Mouse (Mus musculus) gastrocnemius, postnatal 14 days (tissue): Measurements from ENCODE around the gene Pin4. TPM values are rescaled to one million over a fixed set of nuclear protein-coding genes. Genes with fewer than 3 reads are reported as not detected.
A peak's percentile ranks its signal among the peaks of the same experiment; 100 is the strongest.

ENCODE experiments used
- DNase-seq: peaks from one replicate; pipeline ENCODE4 v3.0.0; 2021; ENCODE audit warnings: mixed read lengths
- intact Hi-C: fragments of 180-260 bp; cut with DNase I; formaldehyde crosslinking; loops from one replicate; pipeline ENCODE4 v1.15.1; 2025; ENCODE audit warnings: low total_unique reads
- total RNA-seq, 2 experiments: library from RNA; stranded (reverse); gene quantifications; 2 replicates each; pipeline ENCODE4 v1.2.3; 2021

Gene Pin4
- total RNA-seq, 2 experiments from 2014 or later: 23.9 to 28.3 TPM

GRCm38 (mm10) chrX:102121321-102121720, 2.1 kb downstream of the Pin4 start:
- intact Hi-C loops: no loop called here

GRCm38 (mm10) chrX:102141157-102141556, 21.9 kb downstream of the Pin4 start:
- DNase-seq: no peak
- intact Hi-C loops: no loop called here

More at GRCm38 (mm10) chrX:102121321-102121720, 2.1 kb downstream of the Pin4 start:
- no peak for DNase-seq

- intact Hi-C loops: no loop called here
- DNase-seq: peak; percentile 92
These were observed 37.6 kb downstream of the Pin4 start, which contains the start of gene Ercc6l for GRCm38 (mm10) chrX:102156618-102157422. Gene Ercc6l, minus strand, starts transcription at chrX:102157091.

- no peak for DNase-seq
- intact Hi-C loops: no loop called here
These were observed 38.2 kb downstream of the Pin4 start for GRCm38 (mm10) chrX:102157423-102157791.

- intact Hi-C loops: no loop called here
- DNase-seq: peak; percentile 12
These were observed 40.5 kb downstream of the Pin4 start for GRCm38 (mm10) chrX:102159778-102160177.

GRCm38 (mm10) chrX:102160528-102160927, 41.3 kb downstream of the Pin4 start:
- intact Hi-C loops: no loop called here

GRCm38 (mm10) chrX:102163096-102163495, 43.8 kb downstream of the Pin4 start:
- intact Hi-C loops: no loop called here
- DNase-seq: no peak

More at GRCm38 (mm10) chrX:102160528-102160927, 41.3 kb downstream of the Pin4 start:
- DNase-seq: no peak

- DNase-seq: peak; percentile 60
- intact Hi-C loops: no loop called here
These were observed 44.3 kb downstream of the Pin4 start for GRCm38 (mm10) chrX:102163529-102163928.

GRCm38 (mm10) chrX:102166521-102166920, 47.3 kb downstream of the Pin4 start:
- intact Hi-C loops: no loop called here
- peak; percentile 19 for DNase-seq

GRCm38 (mm10) chrX:102166986-102167385, 47.7 kb downstream of the Pin4 start:
- DNase-seq: peak; percentile 14
- intact Hi-C loops: no loop called here

GRCm38 (mm10) chrX:102169724-102170123, 50.5 kb downstream of the Pin4 start:
- intact Hi-C loops: no loop called here
- no peak for DNase-seq

GRCm38 (mm10) chrX:102170135-102170534, 50.9 kb downstream of the Pin4 start:
- intact Hi-C loops: no loop called here
- no peak for DNase-seq

GRCm38 (mm10) chrX:102170900-102171299, 51.7 kb downstream of the Pin4 start:
- no peak for DNase-seq
- intact Hi-C loops: no loop called here

- intact Hi-C loops: no loop called here
- DNase-seq: no peak
These were observed 56.5 kb downstream of the Pin4 start for GRCm38 (mm10) chrX:102175538-102176287.

Other genes starting within 250 kb of the Pin4 start
- 1 to 10 TPM; 1.2 to 2.0 TPM for gene Rtl5, start 48.1 kb upstream of the Pin4 start, total RNA-seq
- gene Ercc6l, start 37.6 kb downstream of the Pin4 start, total RNA-seq: under 1 TPM; 0.69 to 0.88 TPM
- 100 to 1,000 TPM; 766 to 779 TPM for gene Rps4x, start 69.9 kb downstream of the Pin4 start, total RNA-seq
- gene Cited1, start 132.7 kb downstream of the Pin4 start, total RNA-seq: 1 to 10 TPM; 2.1 to 2.5 TPM